Mouse (Mus musculus) layer of hippocampus, postnatal 10 days (tissue): ENCODE measurements around the gene Enox1. TPM values are rescaled to one million over a fixed set of nuclear protein-coding genes. Genes with fewer than 3 reads are reported as not detected.

Experiments used
- DNase-seq, 2 experiments: peaks; one replicate each; pipeline ENCODE4 v3.0.0; 2021; ENCODE audit warnings: low spot score in 2 of 2
- total RNA-seq, 2 experiments: library from RNA; stranded (reverse); gene quantifications; 2 replicates each; pipeline ENCODE4 v1.2.3; 2021

Gene Enox1
- total RNA-seq, 2 experiments from 2014 or later, result 58.5 to 64.8 TPM

- DNase-seq, result no peak
These were observed 212.5 kb downstream of the Enox1 start for GRCm38 (mm10) chr14:77369070-77369469.

DNA sequence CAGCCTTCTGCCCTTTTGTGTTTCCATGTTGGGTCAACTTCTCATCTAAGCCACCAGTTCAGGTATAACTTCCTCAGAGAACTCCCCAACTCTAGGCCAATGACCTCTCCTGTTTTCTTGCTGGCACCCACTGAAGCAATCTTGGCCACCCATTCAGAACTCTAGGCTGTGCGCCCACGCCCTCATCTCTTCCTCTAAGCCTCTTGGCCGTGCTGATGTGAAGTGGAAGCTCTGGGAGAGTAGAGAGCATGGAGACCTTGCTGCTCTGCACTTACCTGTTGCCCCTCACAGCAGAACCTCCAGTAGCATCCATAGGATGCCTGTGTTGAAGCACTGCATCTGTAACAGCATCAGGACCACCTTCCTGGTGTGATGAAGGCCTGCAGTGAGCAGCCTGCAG lies 214.0 kb downstream of the Enox1 start:
- peak in 1 of 2 experiments; percentile 6 for DNase-seq

- DNase-seq, result no peak
These were observed 215.4 kb downstream of the Enox1 start for GRCm38 (mm10) chr14:77371977-77372376.

DNA sequence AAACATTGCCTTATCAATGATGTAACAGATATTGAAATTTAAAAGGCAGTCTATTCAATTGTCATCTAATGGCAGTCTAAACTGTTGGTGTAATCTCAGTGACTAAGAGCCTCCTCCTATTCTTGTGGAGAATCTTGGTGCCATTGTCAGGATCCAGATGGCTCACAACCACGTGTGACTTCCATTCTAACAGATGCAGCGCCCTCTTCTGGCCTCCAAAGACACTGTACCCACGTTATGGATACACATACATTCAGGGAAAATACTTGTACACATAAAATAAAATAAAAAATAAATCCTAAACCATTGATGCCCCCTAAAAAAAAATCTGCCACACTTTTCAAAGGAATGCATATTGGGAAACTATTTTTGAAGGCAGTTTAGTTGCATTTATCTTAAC lies 216.6 kb downstream of the Enox1 start:
- DNase-seq, result no peak

- peak in 1 of 2 experiments; percentile 9 for DNase-seq
These were observed 218.5 kb downstream of the Enox1 start for GRCm38 (mm10) chr14:77375054-77375453.

DNA sequence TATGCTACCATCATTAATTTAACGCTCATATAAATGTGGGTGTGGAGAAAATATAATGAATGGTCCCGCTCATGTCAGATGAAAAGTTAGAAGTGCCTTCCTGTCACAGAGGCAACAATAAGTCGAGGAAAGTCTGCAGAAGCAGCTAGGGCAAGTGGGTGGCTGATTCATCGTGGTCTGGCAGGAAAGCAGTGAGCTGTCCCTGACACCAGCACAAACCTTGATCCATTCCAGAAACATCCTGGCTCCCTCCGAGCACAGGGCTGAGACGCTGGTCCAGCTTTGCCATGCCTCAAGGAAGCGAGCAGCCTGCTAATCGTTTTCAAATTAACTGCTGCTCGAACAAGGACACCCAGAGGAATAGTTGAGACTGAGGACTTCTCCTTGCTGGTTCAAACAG lies 219.1 kb downstream of the Enox1 start:
- DNase-seq, result peak in 1 of 2 experiments; percentile 20

DNA sequence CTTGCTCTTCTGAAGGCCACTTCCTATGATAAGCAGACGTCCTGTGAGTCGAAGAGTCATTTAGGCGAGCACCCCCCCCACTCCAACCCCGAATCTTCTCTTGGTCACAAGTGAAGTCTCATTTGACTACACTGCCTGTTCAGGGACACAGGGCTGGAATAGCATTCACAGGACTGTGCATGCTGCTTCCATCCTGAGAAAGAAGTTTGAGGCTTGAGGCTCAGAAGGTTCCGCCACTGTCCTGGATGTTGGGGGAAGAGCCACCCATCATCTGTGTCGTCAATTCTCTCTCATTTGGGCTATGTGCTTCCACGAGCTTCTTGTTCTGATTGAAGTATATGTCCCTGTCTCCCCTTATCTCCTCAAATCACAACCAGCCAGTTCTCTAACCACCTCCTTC lies 220.2 kb downstream of the Enox1 start:
- DNase-seq, result peak in 1 of 2 experiments; percentile 9

GRCm38 (mm10) chr14:77377439-77377838 lies 220.9 kb downstream of the Enox1 start:
- DNase-seq, result peak in 1 of 2 experiments; percentile 12

- peak in 1 of 2 experiments; percentile 13 for DNase-seq
These were observed 221.3 kb downstream of the Enox1 start for GRCm38 (mm10) chr14:77377873-77378272.

GRCm38 (mm10) chr14:77381532-77381931 lies 225.0 kb downstream of the Enox1 start:
- DNase-seq, result no peak

DNA sequence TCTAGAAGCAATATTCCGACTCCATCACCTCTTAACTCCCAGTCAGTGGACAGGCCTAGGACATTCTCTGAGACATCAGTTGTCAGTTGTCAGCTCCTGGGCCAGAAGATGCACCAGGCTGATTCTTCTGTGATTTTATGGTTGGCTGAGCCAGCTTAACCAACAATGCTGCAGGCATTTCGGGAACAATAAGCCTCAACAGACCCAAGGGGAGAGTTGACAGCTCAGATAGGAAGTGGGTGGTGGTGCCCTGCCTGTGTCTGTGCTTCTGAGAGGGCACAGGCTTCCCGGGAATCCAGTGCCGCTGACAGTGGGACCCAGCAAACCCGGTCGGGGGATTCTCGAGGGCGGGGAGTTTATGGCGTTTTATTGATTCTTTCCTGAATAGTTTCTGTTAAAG lies 229.1 kb downstream of the Enox1 start:
- no peak for DNase-seq

GRCm38 (mm10) chr14:77387877-77388276 lies 231.3 kb downstream of the Enox1 start:
- DNase-seq, result no peak

DNA sequence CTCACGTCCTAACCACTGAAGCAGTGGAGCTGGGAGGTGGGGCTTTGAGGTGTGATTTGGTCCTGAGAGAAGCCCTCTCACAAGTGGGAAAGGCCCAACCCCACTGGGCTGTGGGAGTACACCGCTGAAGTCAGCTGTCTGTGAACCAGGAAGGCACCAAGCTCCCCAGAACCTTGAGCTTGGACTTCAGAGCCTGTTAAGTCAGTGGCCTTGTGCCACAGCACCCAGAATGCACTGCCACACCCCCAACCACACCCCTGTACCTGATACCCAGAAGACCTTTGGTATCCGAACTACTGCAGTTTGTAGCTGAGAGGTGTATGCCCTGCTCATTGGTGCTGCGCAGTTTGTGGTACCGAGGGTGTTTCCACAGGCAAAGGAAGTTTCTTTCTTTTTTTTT lies 232.7 kb downstream of the Enox1 start:
- no peak for DNase-seq

- DNase-seq, result no peak
These were observed 235.9 kb downstream of the Enox1 start for GRCm38 (mm10) chr14:77392476-77392875.

DNA sequence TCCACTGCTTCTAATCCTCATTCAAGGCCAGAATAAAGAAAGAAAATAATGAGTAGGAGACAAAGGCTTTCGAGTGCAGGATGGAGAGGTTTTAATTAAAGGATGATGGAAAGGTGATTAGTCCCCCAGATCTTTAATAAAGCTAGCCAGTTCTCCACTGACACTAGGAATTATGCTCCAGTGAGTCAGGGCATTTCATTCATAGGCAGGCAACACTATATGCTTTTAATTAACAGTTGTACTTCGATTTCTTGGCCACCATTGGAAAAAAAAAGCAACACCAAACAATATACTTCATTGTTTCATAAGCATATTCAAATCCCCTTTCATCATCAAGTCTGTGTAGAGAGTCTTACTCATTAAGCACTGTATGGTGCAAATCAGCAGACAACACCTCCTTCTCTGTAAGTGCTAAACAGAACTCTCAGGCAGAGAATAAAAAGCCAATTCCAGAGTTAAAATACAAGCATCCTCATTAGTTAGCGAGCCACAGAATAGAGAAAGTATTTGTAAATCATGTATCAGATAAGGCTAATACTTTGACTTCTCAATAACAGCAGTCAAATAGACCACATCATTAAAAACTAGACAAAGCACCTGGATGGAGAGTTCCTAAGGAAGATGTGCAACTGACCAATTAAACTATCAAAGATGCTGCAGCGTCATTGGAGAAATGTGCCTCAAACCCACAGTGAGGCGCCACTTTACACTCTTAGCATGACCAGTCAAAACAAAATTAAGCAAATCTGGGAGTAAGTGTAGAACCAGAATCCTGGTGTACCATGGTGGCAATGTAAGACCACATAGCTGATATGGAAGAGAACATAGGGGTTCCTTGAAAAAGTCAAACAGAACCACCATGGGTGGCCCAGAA lies 249.9 kb downstream of the Enox1 start:
- DNase-seq, result no peak

DNA sequence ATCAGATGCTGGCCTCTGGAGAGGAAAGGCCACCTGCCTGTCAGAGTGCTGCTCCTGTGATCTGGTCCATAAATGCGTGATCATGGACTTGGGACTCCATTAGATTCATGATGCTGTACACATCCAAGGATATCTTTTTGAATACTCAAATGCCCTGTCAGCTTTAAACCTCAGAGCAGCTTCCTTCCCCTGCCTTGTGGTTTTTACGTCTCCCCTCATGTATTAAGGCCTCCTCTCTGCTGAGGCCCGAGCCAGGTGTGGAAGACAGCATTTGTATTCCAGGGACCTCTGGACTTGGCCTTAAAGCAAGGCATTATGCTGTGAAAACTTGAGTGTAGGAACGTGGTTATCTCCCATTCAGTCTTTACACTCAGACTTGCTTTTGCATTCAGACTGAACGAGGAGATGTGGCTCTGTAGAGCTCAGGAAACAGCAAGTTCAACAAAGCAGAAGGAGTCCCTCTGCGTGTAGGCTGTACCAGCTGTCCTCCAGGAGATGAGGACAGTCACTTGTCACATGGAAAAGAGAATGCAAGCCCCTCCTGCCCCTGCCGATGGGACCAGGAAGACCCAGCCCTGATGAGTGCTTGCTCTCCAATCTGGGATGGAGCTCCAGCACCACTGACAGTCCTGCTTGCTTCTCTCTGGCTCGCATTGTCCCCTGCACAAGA lies 252.8 kb downstream of the Enox1 start:
- no peak for DNase-seq

DNA sequence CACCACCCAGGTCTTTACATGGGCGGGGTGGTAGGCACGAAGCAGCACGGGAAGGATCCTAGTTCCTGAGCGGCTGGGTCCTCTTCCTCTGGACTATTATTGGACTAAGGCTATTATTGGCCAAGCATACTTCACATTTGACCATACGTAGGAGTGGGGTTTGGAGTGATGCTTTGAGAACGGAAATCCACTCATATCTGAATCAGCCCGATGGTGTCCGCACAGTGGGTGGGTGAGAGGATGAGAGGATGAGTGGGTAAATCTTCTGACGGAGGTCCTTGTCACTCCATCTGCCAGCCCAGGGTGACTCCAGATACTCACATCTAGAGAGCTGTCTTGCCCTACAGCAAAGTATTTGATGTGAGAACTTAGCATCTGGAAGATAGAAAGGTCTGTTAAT lies 253.8 kb downstream of the Enox1 start:
- DNase-seq, result no peak

DNA sequence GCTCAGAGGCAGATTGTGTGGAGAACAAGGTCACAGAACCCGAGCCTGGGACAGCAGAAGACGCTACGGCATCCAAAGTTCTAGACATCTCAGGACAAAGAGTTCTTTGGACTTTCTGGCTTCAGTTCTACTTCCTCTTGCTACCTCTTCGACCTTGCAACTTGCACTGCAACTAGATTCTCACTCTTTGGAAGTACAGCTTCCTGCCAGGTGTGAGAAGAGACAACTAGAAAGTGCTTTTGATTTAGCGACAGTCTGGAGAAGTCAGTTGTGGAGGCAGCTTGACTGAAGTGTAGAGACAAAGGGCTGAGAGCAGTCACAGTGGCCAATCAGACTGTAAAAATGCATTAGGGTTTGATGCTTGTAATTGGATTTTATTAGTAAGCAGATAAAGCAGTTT lies 256.5 kb downstream of the Enox1 start:
- no peak for DNase-seq

- DNase-seq, result no peak
These were observed 259.8 kb downstream of the Enox1 start for GRCm38 (mm10) chr14:77416358-77416757.

- no peak for DNase-seq
These were observed 264.5 kb downstream of the Enox1 start for GRCm38 (mm10) chr14:77421031-77421430.

GRCm38 (mm10) chr14:77423194-77423593 lies 266.6 kb downstream of the Enox1 start:
- DNase-seq, result no peak

DNA sequence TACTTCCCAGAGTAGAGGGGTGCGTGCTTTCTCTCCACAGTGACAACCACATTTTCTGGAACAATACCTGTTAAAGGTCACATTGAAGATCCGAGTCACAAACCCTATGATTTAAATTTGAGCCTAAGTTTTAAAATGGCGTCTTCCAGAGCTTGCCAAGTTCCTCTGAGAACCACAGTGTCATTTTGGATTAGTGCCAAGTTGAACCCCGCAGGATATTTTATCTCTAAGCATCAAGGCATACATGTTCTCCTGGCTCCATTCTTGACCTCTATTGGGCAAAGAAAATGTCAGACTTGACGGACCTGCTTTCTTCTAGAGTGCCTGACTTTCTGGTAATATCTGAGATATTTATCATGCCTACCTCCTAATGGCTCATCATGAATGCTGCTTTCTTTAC lies 282.9 kb downstream of the Enox1 start:
- no peak for DNase-seq
